Mouse (Mus musculus): ENCODE results near the gene Klhl2. TPM values are rescaled to one million over a fixed set of nuclear protein-coding genes. Genes with fewer than 3 reads are reported as not detected.

Klhl2 gene
- total and polyA plus RNA-seq, 3 experiments, result 11.5 to 12.1 TPM; not detected in 1

DNA sequence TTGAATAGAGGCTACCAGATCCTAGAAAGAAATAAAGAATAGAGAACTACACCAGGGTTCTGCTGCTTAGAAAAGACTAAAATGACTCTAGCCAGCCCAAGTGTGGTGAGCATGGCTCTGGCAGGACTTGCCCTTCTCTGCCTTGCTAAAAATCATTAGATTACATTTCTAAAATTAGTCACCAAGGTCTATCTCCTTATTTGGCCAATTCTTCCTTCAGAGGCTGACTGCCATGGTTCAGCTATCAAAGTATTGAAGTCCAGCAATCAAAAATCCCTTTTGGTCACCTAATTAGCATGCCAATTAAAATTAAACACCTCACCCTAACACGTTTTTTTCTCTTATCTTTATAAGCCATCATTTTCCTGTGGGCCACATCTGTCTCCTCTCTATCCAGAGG is 138.3 kb downstream of the Klhl2 start:
- Histone ChIP-seq H3K9me3 (replicated peaks; ENCODE audit: insufficient read depth, low read length) (no peaks in the 10 kb centered on the region), H3K4me1 (ENCODE audit: control insufficient read depth in 1 of 2, insufficient read depth in 2 of 2, low read length in 2 of 2) (no peaks in the 10 kb centered on the region), H3K27ac (ENCODE audit: control insufficient read depth, low read depth, low read length) (no peak overlapping the region), H3K36me3 (ENCODE audit: control insufficient read depth in 1 of 2, insufficient read depth in 2 of 2, low read length in 2 of 2) (no peaks in the 10 kb centered on the region), H3K9ac (ENCODE audit: control insufficient read depth, low read depth, low read length, poor library complexity, severe bottlenecking) (no peak overlapping the region), H3K79me2 (ENCODE audit: control insufficient read depth, insufficient read depth, low read length, poor library complexity) (no peaks in the 10 kb centered on the region), H3K27me3 (ENCODE audit: control insufficient read depth in 1 of 2, insufficient read depth in 2 of 2, low read length in 2 of 2) (no peaks in the 10 kb centered on the region), H3K4me3 (ENCODE audit: control insufficient read depth in 1 of 2, insufficient read depth in 1 of 2, low read depth in 2 of 2, low read length in 2 of 2) (no peak overlapping the region)
- DNase-seq (ENCODE audit: low read depth, low spot score), result no peak
- no peak for TF ChIP-seq JUND (IDR thresholded peaks at IDR 0.05; ENCODE audit: low read depth, low read length)
- TF ChIP-seq NELFE (IDR thresholded peaks at IDR 0.05; ENCODE audit: low read depth, low read length), result no peak
- no peak for TF ChIP-seq HCFC1 (IDR thresholded peaks at IDR 0.05; ENCODE audit: low read depth, low read length)
- TF ChIP-seq ELF1 (IDR thresholded peaks at IDR 0.05; ENCODE audit: low read depth, low read length), result no peak
- TF ChIP-seq ZC3H11A (IDR thresholded peaks at IDR 0.05; ENCODE audit: low read depth, low read length), result no peak
- TF ChIP-seq ETS1 (IDR thresholded peaks at IDR 0.05; ENCODE audit: low read depth, low read length), result no peak
- no peak for TF ChIP-seq RCOR1 (IDR thresholded peaks at IDR 0.05; ENCODE audit: low read depth, low read length)
- TF ChIP-seq ZNF384 (IDR thresholded peaks at IDR 0.05; ENCODE audit: low read depth, low read length), result no peak
- no peak for TF ChIP-seq MXI1 (IDR thresholded peaks at IDR 0.05; ENCODE audit: low read depth, low read length)
- no peak for TF ChIP-seq SIN3A (IDR thresholded peaks at IDR 0.05; ENCODE audit: low read length)
- TF ChIP-seq MYB (IDR thresholded peaks at IDR 0.05; ENCODE audit: low read depth, low read length), result no peak

GRCm38 (mm10) chr8:64707481-64707880 is 142.3 kb downstream of the Klhl2 start:
- Histone ChIP-seq H3K9me3 (replicated peaks; ENCODE audit: insufficient read depth, low read length) (no peaks in the 10 kb centered on the region), H3K79me2 (ENCODE audit: control insufficient read depth, insufficient read depth, low read length, poor library complexity) (no peaks in the 10 kb centered on the region), H3K27ac (ENCODE audit: control insufficient read depth, low read depth, low read length) (no peak overlapping the region), H3K4me3 (ENCODE audit: control insufficient read depth in 1 of 2, insufficient read depth in 1 of 2, low read depth in 2 of 2, low read length in 2 of 2) (no peak overlapping the region), H3K9ac (ENCODE audit: control insufficient read depth, low read depth, low read length, poor library complexity, severe bottlenecking) (no peak overlapping the region), H3K27me3 (ENCODE audit: control insufficient read depth in 1 of 2, insufficient read depth in 2 of 2, low read length in 2 of 2) (no peaks in the 10 kb centered on the region), H3K4me1 (ENCODE audit: control insufficient read depth in 1 of 2, insufficient read depth in 2 of 2, low read length in 2 of 2) (no peaks in the 10 kb centered on the region), H3K36me3 (ENCODE audit: control insufficient read depth in 1 of 2, insufficient read depth in 2 of 2, low read length in 2 of 2) (no peaks in the 10 kb centered on the region)
- DNase-seq (ENCODE audit: low read depth, low spot score), result no peak
- TF ChIP-seq CHD1 (IDR thresholded peaks at IDR 0.05; ENCODE audit: low read depth, low read length) (no peak), JUND (IDR thresholded peaks at IDR 0.05; ENCODE audit: low read depth, low read length) (no peak), RCOR1 (IDR thresholded peaks at IDR 0.05; ENCODE audit: low read depth, low read length) (no peak), BHLHE40 (IDR thresholded peaks at IDR 0.05; ENCODE audit: borderline replicate concordance, low read depth, low read length) (no peak)

DNA sequence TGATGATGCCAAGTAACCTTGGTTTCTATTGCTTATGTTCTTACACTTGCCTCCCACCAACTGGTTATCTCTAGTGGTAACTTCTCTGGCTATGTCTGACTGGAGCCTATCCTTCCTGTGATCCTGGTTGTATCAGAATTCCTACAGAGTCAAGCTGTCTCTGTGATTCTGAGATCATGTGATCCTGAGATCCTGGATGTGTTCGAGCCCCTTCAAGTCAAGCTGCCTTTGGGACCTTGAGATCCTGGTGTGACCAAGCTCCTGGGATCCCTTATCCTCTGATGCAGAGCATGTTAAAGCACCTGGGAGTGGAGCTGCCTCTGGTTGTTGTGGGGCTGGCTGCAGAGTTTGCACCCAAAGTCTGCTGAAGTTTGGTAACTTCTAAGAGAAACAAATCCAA is 146.6 kb downstream of the Klhl2 start:
- no peaks in the 10 kb centered on the region for H3K79me2 ChIP-seq (ENCODE audit: control insufficient read depth, insufficient read depth, low read length, poor library complexity)
- H3K9me3 ChIP-seq (replicated peaks; ENCODE audit: insufficient read depth, low read length), result no peaks in the 10 kb centered on the region
- TF ChIP-seq NRF1 (IDR thresholded peaks at IDR 0.05; ENCODE audit: insufficient read depth, low read depth, low read length, poor library complexity, severe bottlenecking) (no peak), ZKSCAN1 (IDR thresholded peaks at IDR 0.05; ENCODE audit: low read depth, low read length) (no peak), MAX (IDR thresholded peaks at IDR 0.05; ENCODE audit: low read length) (no peak), CHD2 (IDR thresholded peaks at IDR 0.05; ENCODE audit: low read length) (no peak), JUND (IDR thresholded peaks at IDR 0.05; ENCODE audit: low read depth, low read length) (no peak), BHLHE40 (IDR thresholded peaks at IDR 0.05; ENCODE audit: borderline replicate concordance, low read depth, low read length) (no peak), NELFE (IDR thresholded peaks at IDR 0.05; ENCODE audit: low read depth, low read length) (no peak)
- H3K27ac ChIP-seq (ENCODE audit: control insufficient read depth, low read depth, low read length), result no peak overlapping the region
- H3K27me3 ChIP-seq (ENCODE audit: control insufficient read depth in 1 of 2, insufficient read depth in 2 of 2, low read length in 2 of 2), result no peaks in the 10 kb centered on the region; a peak in 1 of 4 replicates
- no peaks in the 10 kb centered on the region for H3K36me3 ChIP-seq (ENCODE audit: control insufficient read depth in 1 of 2, insufficient read depth in 2 of 2, low read length in 2 of 2)
- no peak overlapping the region for H3K9ac ChIP-seq (ENCODE audit: control insufficient read depth, low read depth, low read length, poor library complexity, severe bottlenecking)
- H3K4me3 ChIP-seq (ENCODE audit: control insufficient read depth in 1 of 2, insufficient read depth in 1 of 2, low read depth in 2 of 2, low read length in 2 of 2), result no peak overlapping the region
- DNase-seq (ENCODE audit: low read depth, low spot score), result no peak
- H3K4me1 ChIP-seq (ENCODE audit: control insufficient read depth in 1 of 2, insufficient read depth in 2 of 2, low read length in 2 of 2), result no peaks in the 10 kb centered on the region
